Mouse (Mus musculus) cerebellum, postnatal 14 days (tissue): ENCODE measurements at regions not wholly inside any gene's neighbourhood (a gene's known extent, or its start where the extent isn't known, plus 50 kb on each side); places are given as distances from the start of the nearest gene placed in this dataset.
"Not testable (repeated sequence)": the region's sequence is repeated elsewhere in the genome, so short reads cannot be mapped to it uniquely, and the experiment has no call there.

Experiments
- DNase-seq, 2 experiments: peaks; one replicate each; pipeline ENCODE4 v3.0.0; 2021; ENCODE audit warnings: mixed read lengths in 2 of 2

DNA sequence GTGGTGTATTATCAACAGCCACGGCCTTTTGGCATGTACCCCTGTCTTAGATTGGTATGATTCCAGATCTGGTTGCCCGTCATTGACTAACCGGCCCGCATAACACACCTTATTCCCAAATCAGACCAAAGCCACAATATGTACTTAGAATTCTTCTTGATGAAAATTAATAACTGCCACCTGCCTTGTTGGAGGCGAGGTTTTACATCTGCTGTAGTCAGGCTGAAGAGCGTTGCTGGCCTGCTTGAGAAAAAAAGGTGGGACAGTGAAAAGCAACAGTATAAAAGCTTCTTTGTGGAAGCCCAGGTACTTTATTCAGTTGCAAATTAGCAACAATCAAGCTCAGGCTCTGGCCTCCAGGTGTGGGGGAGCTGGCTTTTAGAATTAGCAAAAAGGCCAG lies 223.6 kb upstream of the Car8 start:
- DNase-seq: not testable (repeated sequence)

DNA sequence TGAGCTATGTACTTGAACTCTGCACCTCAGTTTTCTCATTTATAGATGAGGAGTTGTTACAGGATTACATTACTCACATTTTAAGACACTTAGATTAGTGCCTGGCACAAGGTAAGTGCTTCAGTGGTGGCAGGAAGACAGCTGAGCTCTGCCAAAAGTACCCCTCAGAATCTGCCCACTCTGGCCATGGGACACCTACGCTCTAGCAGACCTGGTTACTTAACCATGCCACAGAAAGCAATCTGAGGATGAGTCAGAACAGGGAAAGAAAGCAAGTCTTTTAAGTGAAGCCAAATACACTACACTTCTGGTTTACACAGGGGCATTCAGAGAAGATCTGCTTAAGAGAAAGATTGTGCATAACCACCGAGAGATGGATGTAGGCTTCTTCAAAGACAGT lies 215.5 kb upstream of the Car8 start:
- DNase-seq: no peak

DNA sequence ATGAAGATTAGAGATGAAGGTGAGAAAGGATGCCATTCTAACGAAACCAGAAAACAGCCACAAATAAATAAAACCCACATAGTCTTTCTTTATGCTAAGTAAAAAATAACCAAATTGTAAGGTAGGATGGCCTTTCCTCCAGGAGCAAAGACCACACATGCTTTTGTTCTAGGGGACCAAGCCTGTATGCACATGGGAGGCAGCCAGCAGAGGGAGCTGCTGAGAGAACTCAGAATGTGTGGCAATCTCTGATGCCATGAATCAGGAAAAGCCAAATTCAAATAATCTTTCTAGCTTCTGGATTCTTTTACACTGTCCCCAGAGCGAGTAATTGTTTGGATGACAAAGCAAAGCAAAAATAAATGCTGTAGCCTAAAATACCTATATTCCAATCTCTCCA lies 193.6 kb upstream of the Car8 start:
- DNase-seq: peak; percentile 74 to 76

DNA sequence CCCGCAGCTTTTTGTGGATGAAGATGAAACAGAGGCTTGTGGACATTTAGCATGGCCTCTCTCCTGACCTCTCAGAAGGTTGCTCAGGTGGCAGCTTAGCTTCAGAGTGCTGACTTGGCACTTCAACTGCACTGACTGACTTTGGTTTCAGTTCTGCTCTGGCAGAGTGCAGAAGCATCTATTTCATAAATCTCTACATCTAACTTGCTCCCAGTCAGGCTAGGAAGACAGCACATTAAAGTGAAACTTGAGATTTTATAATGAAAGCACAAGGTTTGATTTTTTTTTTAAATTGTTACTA lies 192.1 kb upstream of the Car8 start:
- DNase-seq: no peak

DNA sequence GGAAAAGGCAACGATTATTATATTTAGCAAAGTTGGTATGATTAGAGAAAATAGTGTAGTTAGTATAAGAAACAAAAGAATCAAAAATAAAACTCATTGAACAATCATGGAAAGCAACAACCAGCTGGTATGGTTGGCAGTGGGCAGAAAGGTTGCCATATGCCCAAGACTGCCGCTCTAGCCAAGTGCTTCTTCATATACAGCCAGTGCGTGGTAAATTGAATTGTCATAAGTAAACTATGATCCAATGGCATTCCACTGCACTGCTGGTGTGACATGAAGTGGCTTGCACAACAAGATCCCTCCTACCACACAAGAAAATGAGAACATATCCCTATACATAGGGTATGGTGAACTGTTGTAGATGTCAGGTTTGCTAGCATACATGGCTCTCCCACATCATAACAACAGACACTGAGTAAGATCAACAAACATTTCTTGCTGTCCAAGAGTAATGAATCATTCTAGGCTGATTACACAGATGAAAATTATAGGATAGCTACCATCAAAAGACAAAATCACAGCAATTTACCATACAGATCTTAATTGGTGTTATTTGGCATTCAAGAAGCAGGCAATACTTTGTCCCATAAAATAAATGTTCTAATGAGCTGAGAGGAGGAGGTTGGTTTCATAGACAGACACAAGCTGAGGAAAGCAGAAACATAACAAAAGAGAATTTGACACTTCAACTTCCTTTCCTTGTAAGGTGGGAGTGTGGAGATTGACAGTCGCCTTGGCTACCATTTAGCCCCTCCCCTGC lies 191.6 kb upstream of the Car8 start:
- DNase-seq: peak; percentile 24 to 25

DNA sequence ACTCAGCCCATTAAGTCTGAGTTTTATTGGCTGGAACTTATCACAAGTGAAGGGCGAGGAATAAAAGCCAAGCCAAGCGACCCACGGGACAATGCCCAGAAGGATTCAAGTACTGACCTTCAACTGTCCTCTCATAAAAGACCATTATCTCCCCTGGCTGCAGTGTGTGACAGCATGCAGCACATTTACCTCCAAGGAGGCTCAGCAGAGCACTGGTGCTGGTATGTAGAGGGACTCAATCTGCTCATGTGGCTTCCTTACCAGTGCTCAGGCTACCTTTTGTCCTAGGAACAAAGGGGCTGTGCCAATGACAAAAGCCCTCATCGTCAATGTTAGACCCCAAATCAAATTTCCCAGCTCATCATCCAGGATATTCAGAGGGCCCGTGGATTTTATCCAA lies 190.9 kb upstream of the Car8 start:
- DNase-seq: no peak

DNA sequence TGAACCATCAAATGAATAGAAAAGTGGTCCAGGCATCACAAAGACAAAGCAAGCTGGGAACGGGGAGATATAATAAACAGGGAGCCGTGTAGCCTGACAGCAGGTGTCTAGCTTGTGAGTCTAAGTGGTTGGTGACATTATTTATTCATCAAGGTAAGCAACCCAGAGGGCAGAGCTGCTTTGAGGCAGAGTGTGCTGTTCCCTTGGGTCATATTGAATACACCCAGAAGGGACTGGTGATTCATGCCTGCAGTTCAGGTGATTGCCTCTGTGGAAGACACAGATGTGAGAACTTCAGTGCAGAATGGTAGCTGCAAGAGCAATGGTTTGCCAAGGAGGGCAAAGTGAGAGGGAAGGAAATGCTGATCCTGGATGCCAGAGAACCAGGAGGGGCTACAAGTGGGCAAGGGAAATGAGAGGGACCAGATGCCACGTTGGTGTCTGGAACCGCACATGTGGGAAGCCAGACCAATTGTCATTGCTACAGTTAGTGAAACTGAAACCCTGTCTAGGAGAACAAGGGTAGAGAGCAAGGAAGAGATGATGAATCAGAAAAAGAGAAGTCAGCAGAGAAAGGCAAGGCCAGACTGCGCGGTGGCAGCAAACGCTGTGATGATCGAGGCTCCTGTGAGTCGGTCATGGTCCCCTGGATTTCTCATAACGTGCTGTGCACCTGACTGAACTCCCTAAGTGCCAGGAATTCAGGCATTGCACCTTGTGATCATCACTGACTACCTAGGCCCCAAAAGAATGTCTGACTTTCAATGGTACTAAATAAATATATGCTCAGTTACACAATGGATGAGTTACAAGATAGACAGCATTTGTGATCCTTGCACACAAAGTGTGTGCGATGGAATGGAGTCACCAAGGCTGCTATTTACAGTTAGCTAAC lies 190.0 kb upstream of the Car8 start:
- no peak for DNase-seq

DNA sequence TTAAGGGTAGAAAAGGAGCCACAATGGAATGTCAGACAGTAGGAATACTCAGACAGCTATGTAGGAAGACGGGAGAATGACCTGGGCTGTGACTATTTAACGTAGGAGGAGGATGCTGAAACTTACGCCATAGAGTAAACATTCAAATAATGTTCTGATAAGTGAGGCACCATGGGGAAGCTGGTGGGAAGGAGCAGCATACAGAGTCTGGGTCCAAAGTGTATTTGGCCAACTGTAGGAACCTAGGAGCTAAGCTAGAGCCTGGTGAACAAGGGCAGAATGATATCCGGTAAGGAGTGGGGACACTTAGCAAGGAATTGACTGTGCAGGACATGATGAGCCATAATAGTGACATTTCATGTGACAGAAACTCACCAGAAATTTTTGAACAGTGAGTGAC lies 189.0 kb upstream of the Car8 start:
- DNase-seq: no peak

DNA sequence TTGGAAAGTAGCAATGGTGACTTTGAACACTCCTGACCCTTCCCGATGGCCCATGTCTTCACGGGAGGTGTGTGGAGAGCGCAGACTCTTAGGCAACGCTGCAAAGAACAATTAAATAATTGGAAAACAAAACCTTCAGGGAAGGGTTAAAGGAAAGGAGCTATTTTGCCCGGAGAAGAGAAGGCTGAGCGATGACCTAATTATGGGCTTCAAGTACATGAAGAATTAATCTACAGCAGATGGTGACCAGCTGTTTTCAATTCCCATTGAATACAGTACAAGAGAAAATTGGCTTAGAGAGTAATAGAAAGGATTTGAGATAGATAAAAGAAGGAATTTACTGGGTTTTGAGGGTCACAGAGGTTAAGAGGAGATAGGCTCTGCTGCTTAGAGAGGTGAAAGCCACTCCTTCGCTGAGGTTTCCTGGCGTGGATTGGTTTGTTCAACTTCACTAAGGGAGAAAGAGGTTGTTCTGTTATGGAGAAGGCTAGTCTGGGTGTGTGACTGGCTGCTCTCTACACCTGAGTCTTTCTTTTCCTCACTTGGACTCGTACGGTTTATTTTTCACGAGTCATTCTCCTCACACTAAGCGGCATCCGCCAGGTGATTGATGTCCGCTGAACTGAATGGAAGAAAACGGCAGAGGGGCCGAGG lies 184.7 kb upstream of the Car8 start:
- no peak for DNase-seq

DNA sequence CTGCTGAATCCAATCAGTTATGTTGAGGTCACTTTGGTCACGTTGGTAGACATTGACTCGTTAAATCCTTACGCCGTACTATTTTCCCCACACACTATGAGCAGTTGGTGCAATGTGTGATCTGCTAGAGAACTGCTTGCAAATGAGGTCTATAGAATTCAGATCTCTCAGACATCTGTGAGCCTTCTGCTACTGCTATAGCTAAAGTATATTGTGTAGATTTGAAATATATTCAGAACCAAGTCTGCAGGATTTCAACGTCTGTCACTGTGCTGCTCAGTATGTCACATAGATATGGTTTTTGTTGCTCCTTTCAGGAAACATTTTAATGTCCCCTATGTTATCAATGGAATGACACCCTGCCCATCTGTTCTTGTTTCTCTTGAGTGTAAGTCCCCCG lies 182.4 kb upstream of the Car8 start:
- DNase-seq: no peak

DNA sequence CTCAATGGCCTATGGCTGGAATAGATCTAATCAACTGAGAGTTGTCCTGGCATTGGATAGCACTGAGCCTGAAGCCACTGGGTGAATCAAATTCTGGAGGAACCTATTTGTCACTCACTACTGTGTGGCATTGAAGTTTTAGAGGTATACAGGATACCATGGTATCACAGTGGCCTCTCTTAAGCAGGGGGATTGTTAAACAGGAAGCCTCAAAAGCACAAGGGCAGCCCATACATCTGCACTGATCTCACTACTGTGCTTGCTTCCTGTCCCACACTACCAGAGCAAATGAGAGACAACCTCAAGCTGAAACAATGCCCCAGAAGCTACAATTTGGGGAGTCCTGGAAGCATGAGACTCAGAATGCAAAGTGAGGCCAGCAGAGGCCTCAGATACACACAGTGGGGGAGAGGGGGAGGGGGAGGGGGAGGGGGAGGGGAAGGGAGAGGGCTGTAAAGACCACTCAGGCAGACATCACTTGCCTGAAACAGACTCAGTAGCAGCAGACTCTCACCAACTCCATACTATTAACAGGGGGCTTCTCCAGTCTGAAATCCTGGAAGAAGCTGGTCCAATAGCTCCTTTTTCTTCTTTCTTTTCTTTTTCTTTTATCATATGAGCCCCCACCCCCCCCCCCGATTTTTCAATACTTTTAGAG lies 179.7 kb upstream of the Car8 start:
- no peak for DNase-seq

DNA sequence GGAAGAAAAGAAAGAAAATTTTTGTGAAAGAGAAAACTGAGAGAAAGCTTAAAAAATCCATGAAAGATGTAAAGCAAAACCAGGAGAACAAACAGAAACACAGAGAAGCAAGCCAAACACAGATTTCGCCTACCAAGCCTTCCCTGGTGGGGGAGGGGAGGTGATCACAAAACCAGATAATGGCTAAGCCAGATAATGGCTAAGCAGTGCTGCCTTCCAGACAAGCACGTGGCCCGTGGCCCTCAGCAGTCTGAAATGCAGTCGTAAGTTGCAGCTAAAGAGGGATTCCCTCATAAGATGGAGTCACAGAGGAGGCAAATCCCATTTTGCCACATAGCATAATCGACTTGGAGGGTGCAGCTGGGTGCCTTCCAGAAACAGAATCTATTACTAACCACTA lies 179.0 kb upstream of the Car8 start:
- DNase-seq: no peak

DNA sequence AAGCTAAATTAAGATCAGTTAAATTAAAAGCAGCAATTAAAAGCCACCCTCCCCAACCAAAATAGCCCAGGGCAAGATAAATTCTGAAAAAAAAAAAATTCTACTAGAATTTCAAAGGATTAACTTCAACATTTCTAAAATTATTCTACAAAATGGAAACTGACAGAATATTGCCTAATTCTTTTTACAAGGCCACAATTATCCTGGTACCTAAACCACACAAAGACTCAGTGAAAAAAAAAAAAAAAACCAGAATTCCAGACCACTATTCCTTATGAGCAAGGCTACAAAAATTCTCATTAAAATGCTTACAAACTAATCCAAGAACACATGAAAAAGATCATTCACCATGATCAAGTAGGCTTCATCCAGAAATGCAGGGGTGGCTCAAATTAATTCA lies 174.5 kb upstream of the Car8 start:
- no peak for DNase-seq

DNA sequence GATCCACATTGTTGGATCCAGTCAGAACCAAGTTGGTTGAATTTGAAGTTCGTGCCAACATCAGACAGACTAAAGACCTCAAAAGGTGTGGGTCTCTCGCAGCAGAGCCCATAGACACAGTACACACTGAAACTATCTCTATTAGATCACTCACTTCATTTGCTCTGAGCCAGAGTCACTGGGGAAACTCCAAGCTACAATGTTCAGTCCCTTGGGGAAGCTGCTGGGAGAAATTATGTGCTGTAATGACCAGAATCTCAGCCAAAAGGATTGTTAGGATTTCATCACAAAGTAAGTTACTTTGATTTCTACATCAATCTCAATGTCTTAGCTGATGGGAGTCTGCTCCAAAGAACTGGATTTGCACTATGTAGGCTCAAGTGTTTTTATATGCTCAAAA lies 161.2 kb upstream of the Car8 start:
- DNase-seq: no peak

DNA sequence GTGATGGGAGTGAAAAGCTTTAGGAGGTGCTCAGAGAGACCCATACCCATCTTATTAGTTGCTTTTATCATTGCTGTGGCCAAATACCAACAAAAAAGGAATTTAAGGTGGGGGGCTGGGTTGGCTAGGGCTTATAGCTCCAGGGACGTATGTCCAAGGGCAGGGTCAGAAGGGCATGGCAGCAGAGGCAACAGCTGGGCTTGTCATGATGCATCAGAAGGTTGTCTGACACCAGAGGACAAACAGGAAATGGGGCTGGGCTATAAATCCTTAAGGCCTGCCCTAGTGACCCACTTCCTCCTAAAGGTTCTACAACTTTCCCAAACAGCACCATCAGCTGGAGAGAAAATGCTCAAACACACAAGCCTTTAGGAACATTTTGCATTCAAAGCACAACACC lies 160.6 kb upstream of the Car8 start:
- no peak for DNase-seq

DNA sequence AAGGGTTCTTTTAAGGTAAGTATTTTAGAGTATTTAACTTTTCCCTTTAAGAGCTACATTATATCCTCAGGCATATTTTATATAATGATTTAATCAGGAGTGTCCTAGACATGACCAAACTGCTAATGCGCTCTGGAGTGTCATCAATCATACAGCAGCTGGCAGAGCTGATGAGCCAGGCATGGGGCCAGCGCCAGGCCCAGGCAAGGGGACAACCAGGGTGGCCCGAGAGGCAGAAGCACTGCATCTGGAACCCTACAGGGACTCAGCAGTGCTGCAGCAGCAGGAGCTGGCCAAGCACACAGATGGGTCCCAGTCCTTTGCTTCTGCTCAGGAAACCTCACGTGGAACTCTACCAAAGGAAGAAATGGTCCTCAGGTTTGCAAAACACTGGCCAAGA lies 160.1 kb upstream of the Car8 start:
- DNase-seq: peak; percentile 66 to 70

DNA sequence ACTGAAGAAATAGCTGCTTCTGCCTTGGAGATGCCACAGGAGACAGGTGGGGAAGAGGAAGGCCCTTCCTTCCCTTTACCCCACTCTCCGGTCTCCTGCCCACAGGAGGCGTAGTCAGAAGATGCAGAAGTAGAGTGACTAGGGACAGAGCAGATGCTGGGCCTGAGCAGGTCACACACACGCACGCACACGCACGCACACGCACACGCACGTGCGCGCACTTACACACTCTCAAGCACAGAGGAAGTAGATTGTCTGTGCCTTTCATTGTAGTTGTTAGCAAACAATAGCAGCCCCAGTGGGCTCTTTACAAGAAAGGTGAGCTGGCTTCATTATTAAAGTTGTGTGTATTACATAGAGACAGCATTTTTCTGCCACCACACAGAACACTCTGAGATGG lies 144.3 kb upstream of the Car8 start:
- no peak for DNase-seq

DNA sequence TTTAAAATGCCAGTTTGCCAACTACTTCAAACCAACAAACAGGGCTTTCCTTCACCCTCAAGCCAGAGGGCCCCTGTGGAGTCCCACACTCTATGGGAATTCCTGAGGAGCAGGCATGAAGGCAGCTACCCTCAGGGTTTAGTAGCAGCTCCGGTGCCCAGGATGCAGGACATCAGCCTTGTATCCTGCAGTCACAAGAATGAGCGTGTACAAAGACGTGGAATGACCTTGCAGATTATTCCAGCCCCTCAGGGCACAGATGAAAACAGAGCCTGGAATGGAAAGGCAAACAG lies 143.2 kb upstream of the Car8 start:
- no peak for DNase-seq

DNA sequence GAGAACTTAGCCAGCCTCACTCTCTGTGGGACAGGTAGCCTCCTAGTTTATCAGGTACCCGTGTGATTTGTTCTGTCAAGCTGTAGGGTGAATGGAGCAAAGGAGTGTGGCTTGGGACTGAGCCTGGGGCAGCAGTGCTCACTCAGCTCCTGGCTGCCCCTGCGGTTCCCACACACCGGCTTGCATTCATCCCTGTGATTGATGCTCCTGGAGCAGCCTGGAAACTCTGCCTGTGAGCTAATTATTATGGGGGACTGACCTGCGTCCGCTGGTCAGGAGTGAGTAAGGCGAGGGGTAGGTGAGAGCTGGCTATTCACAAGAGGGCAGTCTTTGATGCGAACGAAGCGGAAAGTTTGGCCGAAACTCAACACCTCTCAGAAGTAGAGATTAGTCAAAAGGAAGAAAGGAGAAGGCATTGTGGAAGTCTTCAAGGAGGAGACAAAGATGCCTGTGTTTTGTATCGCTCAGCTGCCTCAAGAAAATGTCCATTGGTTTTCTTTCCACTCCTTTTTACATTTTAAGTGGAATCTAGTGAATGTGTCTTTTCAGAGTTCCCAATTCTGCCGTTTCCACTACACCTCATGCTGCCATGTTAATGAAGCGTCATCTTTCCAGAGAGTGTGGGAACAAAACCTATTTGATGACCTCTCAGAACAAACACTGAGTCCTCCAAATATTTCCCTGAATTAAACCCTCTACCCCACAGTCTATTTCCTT lies 142.7 kb upstream of the Car8 start:
- DNase-seq: no peak

DNA sequence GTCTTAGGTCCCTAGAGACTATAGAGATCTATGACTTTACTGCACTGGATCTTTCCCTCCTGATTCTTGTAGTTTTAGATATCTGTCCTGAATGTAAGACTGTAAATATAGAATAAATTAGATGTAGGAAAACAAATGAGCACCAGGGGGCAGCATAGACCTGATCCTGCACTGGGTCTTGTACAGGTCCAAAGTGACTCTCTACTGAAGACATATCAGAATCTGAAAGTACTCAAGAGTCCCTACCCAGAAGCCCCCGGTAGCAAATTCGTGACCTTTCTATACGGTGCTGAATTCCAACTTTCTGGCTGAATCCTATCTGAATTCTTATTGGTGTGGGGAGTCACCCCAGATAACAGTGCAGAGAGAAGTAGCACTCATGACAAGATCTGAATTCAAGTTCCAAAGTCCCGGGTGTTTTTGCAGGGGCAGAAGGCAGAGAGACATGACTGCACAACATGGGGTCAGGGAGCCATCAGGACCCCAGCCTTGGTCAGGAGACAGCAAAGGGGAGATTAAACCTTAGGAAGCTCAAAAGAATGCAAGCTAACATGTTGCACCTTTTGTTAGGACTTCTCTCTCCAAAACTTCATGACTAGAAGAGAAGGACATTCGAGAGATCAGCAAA lies 142.0 kb upstream of the Car8 start:
- peak; percentile 84 to 88 for DNase-seq

DNA sequence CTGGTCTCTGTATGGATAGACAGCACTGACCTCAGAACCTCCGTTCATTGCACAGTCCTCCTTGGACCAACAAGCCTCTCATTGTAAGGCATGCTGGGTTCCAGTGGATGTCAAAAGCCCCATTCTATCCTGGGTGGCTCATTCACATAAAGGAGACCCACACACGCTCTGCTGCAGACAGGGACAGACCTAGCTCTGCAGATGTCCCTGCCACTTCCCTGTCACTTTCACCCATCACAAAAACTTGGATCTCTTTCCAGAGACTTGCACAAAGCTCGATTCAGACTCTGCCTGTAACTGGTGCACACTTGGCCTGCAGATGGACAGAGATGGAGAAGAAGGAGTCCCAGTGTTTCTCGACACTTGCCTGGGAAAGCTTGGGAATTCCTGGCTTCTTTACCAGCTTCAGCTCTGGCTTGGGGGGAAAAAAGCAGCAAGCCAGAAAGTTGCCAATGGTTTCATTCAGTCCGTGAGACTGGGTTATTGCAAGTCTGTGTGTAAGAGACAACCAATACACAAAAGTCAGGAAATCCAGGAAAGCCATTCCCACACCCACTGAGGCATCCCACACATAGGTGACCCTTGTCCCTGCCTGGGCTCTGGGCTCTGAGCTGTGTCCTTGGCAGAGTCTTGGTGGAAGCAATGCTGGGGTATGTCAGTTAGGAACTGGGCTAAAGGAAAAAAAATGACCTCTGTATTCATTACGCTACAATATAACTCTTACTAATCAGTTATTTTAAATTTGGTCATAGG lies 136.1 kb upstream of the Car8 start:
- no peak for DNase-seq

DNA sequence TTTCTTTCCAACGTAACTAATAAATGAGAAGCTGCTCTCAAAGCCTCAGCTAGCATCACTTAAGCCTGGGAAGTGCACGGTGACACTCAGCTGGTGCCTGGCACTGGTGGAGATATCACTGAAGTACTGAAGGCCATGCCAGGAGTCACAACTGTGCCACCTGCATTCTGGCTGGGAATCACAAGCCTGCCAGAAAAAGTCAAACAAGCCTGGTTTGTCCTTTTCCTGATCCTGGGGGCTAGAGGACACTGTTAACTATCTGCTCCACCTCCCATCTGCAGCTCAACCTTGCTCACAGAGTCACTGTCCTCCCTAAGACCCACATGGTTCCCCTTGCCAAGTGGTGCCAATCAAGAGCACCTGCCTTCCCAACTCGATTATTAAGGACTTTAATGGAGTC lies 135.2 kb upstream of the Car8 start:
- peak; percentile 52 to 70 for DNase-seq
